Mouse (Mus musculus): Measurements from ENCODE around the gene Asic2.
A peak's percentile ranks its signal among the peaks of the same experiment; 100 is the strongest.

Gene Asic2

DNA sequence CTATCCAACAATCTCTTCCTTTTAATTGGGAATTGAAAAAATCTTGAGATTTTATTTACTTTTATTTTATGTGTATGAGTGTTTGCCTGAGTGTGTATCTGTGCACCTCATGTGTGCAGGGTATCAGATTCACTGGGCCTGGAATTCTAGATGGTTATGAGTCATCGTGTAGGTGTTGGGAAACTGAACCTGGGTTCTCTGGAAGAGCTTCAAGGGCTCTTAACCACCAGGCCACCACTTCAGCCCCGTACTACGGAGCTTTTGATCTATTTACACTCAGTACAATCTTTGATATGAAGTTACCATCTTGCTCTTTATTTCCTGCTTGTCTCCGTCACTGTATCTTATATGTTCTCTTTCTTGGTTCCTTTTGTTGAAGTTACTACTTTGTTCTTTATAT lies 1067.7 kb downstream of the Asic2 start:
- DNase-seq (ENCODE audit: low spot score): peak; percentile 59

DNA sequence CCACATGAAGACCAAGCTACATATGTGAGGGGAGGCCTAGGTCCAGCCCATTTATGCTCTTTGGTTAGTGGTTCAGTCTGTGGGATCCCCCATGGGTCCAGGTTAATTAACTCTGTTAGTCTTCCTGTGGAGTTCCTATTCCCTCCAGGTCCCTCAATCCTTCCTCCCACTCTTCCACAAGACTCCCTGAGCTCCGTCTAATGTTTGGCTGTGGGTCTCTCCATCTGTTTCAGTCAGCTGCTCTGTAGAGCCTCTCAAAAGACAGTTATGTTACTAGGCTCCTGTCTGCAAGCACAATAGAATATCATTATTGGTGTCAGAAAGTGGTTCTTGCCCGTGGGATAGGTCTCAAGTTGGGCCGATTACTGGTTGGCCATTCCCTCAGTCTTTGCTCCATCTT lies 1072.4 kb downstream of the Asic2 start:
- DNase-seq (ENCODE audit: low spot score): no peak

DNA sequence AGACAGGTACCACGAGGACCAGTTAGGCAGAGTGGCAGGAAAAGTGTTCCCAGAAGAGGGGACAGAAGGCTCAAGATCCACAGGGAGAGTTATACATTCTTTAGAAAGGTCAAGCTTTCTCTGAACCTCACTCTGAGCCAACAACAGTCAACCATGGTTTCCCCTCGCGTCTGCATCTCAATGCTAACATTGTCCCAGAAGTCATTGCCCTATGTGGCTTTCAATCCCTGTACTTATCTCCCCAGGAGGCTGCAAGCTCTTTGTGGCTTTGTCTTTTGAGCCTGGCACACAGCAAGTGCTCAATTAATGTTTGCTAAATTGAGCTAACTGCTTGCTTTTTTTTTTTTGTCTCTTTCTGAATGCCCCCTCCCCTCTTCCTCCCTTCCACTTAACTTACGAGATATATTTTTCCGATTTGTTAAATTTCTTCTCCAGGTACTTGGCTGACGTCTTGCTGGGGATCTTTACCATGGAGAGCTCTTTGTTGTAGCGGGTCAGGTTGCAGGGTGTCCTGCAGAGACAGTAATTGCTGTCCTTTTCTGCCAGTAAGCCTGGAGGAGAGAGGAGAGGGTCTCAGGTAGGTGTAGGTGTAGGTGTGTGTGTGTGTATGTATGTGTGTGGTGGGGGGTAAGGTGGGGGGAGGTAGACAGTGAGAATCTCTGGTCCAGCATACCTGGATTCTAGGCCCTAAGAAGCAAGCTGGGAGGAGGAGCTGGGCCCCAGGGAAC lies 1078.8 kb downstream of the Asic2 start:
- DNase-seq (ENCODE audit: low spot score): no peak

DNA sequence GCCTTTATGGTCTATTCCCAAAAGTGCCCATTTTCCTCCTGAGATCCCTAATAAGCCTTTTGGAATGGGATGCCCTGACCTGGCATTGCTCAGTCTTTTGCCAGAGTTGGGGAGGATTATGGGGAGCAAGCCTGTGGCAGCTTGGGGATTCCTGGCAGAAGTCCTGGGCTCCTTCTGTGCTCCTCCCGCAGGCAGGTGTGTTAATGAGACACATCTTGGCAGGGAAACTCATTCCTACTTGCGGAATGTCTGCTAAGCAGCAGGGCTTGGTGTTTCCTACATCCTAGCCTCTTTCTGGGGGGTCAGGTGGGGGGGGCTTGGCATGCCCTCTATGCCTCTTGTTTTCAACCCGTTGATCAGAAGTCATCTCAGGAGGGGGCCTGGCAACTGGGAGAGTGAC lies 1081.2 kb downstream of the Asic2 start:
- no peak for DNase-seq (ENCODE audit: low spot score)

DNA sequence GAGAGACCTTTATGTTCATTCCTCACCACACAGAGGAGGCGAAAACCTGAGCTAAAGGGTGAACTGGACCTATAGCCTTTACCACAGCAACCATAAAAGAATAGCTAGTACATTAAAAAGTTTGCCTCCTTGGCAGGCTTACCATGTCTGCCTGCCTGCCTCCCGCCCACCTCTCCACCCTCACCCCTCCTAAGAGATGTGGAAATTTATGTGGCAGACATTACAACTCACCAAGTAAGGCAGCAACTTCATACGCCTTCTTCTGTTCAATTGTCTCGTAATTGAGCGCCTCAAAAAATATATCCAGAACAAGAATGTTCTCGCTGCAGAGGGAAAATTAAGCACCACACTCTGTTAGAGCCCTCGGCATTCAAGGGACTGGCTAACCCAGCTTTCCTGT lies 1081.9 kb downstream of the Asic2 start:
- no peak for DNase-seq (ENCODE audit: low spot score)

DNA sequence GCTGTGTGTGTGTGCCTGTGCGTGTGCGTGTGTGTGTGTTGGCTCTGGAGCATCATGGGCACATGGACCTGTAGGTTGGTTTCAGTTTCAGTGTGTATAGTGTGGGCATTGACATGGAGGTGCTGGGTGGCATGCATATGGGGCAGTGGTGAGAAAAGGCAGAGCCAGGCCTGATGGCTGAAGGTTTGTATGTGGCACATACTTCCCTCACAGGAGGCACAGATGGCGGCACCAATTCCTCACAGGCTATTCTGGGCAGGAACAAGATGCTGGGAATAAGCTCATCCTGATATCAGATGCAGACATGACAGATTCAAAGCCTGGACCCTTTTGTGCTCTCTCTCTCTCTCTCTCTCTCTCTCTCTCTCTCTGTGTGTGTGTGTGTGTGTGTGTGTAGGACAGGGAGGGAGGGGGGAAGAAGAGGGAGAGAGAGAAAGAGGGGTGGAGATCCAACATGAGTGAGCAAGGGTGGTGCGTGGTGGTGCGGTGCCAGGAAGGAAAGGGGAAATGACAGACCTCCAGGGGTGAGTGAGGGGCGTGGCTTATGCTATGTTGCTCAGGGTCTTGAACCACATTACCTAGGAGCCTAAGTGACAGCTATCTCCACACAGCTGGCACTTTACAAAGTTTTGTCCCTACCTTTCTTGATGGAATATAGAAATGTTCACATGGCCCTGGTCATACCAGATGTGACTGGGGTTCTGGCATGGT lies 1083.6 kb downstream of the Asic2 start:
- no peak for DNase-seq (ENCODE audit: low spot score)

DNA sequence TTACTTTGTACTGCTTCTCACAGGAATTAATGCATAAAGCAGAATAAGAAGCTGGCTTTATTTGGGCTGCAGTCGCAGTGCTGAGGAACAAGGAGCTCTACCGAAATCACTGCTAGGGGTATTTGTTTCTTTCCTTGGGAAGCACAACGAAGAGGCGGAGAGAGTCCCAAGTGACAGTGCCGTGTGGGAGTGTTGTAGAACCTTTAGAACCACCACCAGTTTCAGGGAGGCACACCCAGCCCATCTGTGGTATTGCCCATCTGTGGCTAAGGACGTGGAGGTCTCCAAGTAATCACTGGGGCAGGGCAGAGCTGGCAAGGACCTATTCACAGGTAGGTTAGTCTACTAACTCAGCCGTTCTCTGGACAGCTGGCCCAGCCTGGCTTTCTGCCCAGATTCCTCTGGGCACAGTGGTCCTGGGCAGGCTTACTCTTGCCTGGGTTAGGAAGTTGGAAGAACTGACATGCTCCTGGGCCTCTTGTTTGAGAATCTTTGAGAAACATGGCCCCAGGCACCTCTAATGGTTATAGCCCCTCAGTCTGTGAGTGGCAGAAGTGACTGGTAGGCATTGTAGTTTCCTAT lies 1085.9 kb downstream of the Asic2 start:
- no peak for DNase-seq (ENCODE audit: low spot score)

DNA sequence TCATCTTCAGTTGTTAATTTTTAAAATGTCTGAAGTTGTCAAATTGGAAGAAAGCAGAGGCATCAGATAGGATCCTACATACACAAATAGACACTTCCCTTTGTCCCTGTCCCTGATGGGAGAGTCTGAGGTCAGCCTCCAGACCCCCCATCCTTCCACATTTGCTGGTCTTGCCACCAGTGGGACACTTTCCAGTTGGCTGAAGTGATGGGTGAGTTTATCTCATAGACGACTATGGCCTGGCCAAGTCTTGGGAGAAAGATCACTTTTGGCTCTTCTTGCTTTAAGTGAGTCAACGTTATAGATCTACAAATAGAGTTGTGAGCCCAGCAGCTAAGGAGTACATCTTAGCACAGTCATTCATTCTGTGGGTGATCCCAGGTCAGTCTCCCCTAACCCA lies 1090.2 kb downstream of the Asic2 start:
- DNase-seq (ENCODE audit: low spot score): no peak

DNA sequence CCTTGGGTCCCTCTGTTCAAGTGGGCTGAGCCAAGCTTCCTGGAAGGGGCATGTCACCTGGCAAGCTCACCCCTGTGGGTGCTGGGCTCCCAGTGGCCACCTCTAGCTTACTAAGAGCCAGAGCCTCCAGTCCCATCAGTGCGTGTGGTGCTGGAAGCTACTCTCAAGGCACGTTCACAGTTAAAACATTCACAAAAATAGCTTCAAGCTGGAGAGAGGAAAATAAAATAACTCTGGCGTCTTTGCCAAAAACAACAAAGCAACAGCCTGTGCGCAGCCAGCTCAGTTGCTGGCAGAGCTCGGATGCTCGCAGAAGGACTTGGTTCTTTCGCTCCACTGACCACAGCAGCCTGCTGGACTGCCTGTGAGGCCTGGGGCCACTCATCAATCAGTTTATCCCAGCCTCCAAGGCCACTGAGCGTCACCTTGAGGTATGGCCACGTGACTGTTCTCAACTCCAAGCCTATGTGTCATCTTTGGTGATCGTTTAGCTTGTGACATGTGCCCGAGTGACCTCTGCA lies 1091.1 kb downstream of the Asic2 start:
- DNase-seq (ENCODE audit: low spot score): peak; percentile 43

DNA sequence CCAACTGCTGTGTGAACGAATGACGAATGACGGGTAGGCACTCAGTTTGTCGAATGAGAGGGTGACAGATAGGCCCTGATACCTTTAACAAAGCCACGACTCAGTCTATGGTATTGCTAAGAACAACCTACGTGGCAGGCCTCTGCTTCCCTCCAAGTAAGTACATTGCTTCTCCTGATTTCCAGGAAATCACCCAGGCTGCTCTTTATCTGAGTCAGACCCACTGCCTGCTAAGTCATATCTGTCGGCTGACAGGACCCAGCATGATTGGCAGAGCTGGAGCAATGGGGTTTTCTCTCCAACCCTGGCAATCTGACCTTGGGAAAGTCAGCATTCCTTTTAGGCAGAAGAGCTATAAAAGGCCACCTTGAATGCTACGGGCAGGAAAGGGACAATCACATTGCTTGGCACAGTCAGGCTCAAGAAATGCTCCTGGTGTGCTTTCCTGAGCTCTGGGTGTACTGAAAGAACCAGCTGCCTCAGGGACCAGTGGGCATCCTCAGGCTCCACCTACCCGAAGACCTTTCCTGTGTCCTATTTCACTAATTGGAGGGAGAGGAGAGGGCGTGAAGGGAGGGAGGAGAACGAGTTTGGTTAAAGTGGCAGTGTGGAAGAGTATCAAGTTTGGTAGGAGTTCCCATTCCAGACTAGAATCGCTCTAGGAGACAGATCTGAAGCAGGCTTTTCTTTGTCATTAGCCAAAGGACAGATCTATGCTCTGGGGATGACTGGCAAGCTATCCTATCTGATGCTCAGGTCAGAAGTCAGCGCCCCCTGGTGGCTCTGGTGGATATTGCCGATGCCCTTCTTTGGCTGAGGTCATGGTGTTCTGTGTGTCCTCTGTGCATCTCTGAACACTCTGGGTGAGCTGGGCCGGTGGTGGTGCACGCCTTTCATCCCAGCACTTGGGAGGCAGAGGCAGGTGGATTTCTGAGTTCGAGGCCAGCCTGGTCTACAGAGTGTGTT lies 1095.5 kb downstream of the Asic2 start:
- peak; percentile 68 for DNase-seq (ENCODE audit: low spot score)

DNA sequence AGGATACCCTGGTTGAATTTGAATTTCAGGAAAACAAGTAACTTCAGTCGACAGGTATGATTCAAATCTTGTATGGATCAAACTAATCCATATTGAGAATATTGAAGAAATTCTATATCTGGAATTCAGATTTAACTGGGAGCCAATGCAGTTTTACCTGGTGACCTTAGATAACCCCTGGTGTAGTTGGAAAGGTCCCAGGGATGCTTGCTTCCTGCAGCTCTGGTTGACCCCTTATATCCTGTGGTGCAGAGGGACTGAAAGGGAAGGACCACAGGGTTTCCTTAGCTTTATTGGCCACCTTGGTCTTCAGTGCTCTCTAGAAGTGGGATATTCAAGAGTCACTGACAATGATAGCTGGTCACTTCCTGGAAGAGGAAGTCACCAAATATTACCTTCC lies 1100.2 kb downstream of the Asic2 start:
- no peak for DNase-seq (ENCODE audit: low spot score)

DNA sequence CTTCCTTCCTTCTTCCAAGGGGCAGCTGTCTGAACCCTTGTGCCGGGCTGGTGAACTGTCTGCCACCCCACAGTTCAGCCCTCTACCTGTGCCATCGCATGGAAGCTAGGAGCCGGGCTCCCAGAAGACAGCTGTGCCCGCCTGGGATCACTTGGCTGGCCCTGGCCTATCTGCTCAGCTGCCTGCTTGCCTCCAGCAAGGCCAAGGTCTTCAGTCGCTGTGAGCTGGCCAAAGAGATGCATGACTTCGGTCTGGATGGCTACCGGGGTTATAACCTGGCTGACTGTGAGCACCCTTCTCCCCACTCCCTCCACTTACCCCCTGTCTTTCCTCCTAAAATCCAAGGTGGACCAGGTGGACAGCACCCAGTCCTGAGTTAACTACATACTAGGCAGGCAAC lies 1105.3 kb downstream of the Asic2 start:
- DNase-seq (ENCODE audit: low spot score): no peak

DNA sequence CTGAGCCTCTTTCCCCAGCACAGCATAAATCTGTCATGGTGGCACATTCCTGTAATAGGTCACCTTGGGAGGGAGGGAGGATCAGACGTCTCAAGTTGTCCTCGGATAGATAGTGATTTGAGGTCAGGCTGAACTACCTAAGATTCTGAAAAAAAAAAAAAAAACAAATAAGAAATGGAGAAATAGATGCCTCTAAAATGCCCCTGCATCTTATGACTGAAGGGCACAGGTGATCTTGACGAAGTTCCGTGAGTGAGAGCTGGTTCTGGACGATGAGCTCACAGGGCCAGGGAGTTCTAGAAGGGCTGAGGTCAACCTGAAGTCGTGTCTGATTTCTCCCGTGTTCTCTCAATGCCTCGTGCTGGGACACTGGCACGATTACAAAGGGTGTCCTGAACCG lies 1110.2 kb downstream of the Asic2 start, which contains the start of gene Spaca3:
TSS of gene Spaca3 (plus strand) at position 301 of the 400 bp plus-strand sequence.
- no peak for DNase-seq (ENCODE audit: low spot score)

DNA sequence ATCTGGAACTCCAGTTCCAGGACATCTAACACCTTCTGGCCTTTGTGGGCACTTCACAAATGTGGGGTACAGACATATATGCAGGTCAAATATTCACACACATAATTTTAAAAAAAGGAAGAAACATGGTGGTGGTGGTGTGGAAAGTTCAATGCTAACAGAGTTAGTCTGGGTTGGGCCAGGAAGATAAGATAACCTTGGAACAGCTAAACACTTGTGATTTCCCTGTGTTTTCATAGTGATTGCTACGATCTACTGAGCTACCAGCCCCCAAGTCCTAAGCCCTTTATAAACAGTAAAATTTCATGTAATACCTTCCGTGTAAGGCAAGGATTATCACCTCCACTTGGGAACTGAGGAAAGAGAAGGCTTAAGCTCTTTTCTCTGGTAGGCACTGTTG lies 1111.4 kb downstream of the Asic2 start:
- no peak for DNase-seq (ENCODE audit: low spot score)

DNA sequence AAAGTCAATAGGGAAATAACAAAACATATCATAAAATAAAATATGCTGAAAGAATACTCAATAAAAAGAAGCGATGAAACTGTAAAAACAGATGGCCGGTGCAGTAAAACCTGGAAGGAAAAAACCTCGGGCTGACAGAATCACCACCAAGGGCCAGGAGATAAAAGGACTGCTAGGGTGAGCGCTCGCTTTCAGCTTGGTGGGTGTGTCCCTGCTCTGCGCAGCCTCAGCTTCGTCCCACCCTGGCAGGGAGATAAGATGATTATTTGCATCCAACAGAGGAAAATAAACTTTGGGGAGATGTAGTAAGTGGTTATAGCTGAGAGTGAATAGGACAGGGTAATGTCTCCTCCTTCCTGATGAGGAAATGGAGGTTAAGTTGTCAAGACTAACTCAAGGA lies 1113.3 kb downstream of the Asic2 start:
- no peak for DNase-seq (ENCODE audit: low spot score)

DNA sequence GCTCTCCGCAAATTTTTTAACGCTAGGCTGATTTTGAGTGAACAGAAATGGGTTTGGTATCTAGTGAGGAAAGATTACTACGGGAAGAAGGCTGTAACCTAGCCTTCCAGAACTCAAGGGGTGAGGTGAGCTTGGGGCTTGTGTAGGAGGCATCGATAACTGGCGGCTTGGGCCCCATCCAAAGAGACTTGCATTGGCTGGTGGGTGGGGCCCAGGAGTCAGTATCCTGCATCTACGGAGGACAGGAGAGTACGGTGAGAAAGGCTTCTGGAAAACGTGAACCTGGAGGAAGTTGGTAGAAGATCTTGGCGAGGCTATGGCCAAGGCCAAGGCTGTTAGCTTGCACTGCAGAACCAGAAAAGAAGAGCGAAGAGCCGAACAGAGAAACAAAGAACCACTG lies 1113.8 kb downstream of the Asic2 start:
- no peak for DNase-seq (ENCODE audit: low spot score)

DNA sequence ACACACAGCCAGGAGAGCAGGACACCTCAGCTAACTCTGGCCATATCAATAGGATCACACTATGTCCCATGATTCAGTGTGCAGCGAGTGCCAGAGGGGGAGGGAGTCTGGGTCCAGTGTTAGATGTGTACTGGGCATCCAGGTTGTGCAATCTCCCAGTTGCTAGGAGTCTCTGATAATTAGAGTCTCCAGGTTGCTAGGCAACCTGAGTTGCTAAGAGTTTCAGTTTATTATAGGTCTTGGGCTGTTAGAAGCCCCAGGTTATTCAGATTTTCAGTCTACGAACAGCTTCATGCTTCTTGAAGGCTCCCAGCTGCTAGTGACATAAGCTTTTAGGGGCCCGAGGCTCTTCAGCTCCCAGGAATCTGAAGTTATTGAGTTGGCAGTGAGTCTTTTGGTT lies 1115.2 kb downstream of the Asic2 start:
- DNase-seq (ENCODE audit: low spot score): peak; percentile 60

DNA sequence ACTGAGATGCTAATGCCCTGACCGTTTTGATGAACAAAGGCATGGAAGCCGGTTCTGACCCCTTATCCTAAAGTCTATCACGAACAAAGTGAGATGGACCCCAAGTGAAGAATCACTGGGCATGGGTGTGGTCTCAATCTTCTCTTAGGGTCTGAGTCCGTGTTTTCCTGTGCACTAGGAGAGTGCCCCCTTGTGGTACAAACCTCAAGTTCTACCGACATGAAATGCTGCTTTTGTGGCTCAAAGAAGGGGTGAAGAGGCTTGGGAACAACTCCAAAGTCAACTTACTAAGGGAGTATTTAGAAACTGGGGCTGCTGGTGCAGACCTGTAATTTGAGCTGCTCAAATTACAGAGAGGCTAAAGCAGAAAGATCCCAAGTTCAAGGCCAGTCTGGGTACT lies 1116.4 kb downstream of the Asic2 start:
- peak; percentile 54 for DNase-seq (ENCODE audit: low spot score)

DNA sequence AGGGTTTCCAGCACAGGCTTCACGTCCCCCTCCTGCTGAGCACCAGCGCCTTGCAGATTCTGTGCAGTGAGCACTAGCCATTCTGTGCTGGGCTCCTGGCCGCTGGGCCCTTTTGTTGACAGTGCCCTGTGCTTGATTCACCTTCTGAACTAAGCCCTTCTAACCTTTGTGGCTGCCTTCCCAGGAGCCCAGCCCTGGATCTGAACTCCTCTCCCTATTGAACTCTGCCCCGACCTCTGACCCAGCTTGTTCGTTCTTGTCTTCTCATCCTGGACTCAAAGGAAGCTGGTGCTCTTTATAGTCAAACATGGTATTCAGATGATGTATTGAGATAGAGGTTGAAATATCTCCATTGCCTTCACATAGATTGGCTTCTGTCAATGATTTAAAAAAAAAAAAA lies 1120.1 kb downstream of the Asic2 start:
- no peak for DNase-seq (ENCODE audit: low spot score)

DNA sequence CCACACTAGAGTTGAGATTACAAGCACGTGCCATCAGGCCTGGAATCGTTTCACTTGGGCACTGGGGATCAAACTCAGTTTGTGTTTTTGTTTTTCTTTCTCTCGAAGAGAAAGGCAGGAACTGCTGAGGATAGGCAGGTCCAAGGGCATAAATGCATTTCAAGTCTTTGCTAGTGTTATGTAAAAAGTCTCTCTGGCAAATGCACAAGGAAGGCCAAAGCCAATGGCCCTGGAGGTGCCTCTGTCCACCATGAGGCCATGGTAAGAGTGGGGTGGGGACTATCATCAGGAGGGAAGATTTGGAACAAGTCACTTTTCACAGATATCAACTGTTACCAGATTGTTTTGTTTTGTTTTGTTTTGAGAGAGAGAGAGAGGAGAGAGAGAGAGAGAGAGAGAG lies 1122.1 kb downstream of the Asic2 start:
- DNase-seq (ENCODE audit: low spot score): peak; percentile 13

DNA sequence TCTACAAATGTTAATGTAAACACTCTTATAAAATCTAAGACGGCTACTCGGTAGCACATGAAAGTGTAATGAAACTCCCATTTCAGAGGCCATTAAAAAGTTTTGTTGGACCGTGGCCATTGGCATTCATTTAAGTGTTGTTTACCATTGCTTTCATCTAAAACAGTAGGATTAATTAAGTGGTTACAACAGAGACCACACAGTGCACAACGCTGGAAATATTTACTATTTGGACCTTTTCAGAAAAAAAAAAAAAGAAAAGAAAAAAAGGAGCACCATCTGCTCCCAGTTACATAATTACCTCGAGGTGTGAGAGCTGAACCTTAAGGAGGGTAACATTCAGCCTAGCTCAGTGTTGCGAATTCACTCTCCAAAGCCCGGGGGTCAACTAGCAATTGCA lies 1122.8 kb downstream of the Asic2 start:
- DNase-seq (ENCODE audit: low spot score): peak; percentile 18

DNA sequence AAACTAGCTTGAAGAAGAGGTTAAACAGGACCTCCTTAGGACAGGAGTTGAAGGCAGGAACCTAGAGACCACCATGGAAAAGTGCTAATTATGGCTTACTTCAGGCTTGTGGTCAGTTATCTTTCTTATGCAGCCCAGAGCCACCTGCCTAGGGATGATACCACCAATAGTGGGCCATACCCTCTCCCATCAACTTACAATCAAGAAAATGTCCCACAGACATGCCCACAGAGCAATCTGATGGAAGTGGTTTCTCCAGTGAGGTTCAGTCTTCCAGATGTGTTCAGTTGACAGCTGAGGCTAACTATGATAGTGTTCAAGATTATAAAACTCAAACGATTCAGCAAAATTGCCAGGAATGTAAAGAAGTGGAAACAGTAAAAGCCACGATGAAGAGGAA lies 1124.8 kb downstream of the Asic2 start:
- DNase-seq (ENCODE audit: low spot score): no peak

Data from lung, postnatal 25 days (tissue).